Mouse (Mus musculus): ENCODE results near the gene Tbc1d2.

DNA sequence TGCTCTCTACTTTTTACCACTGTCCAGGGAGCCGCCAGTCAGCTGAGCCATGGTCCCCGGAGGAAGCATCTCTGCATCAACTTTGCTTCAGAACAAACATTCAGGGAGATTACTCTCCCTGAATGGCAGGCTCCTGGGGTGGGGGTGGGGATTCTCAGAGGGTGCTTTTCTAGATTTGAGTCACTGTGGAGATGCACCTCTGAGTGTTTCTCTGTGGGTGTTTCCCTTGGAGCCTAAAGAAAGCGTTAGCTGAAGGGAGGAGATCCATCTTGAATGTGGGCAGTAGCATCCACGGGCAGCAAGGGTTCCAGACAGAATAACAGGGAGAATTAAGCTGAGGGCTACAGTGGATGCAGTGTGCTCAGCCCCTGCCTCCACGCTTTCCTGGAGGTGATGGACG is 15.1 kb downstream of the Tbc1d2 start:
- no peak for TF ChIP-seq POLR2A (IDR thresholded peaks at IDR 0.05; ENCODE audit: low read depth, low read length)
- no peak for TF ChIP-seq CTCF (conservative IDR thresholded peaks at IDR 0.05; ENCODE audit: insufficient read depth, insufficient read length, low read depth, low read length)
